Mouse (Mus musculus): Measurements from ENCODE around the gene Esam.

GRCm38 (mm10) chr9:37563805-37564204 lies 35.9 kb downstream of the Esam start:
- TF ChIP-seq POLR2A (IDR thresholded peaks at IDR 0.05; ENCODE audit: borderline replicate concordance, low read depth, low read length): no peak
- no peak for TF ChIP-seq CTCF (IDR thresholded peaks at IDR 0.05; ENCODE audit: low read depth, low read length)
